Mouse (Mus musculus): Measurements from ENCODE around the gene Taf1d.

DNA sequence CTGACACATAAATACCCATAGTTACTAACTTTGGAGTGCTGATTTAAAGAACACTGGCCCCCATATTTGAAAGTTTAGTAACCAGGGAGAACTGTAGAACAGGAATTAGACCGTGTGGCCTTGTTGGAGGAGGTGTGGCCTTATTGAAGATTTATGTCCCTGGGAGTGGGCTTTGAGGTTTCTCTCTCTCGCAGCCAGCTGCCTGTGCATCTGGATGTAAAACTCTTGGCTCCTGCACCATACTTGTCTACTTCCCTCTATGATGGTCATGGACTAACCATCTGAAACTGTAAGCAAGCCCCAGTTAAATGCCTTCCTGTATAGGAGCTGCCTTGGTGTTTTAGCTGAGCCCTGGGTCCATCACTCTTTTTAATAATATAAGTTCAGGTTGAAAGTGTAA lies 7.6 kb upstream of the Taf1d start:
- no peak for TF ChIP-seq POLR2A (IDR thresholded peaks at IDR 0.05; ENCODE audit: insufficient read depth, low read depth, low read length)
- no peak for TF ChIP-seq CTCF (IDR thresholded peaks at IDR 0.05; ENCODE audit: insufficient read depth, low read depth, low read length)
